Mouse (Mus musculus): ENCODE measurements at regions not wholly inside any gene's neighbourhood (a gene's known extent, or its start where the extent isn't known, plus 50 kb on each side); places are given as distances from the start of the nearest gene placed in this dataset.
A peak's percentile ranks its signal among the peaks of the same experiment; 100 is the strongest.

DNA sequence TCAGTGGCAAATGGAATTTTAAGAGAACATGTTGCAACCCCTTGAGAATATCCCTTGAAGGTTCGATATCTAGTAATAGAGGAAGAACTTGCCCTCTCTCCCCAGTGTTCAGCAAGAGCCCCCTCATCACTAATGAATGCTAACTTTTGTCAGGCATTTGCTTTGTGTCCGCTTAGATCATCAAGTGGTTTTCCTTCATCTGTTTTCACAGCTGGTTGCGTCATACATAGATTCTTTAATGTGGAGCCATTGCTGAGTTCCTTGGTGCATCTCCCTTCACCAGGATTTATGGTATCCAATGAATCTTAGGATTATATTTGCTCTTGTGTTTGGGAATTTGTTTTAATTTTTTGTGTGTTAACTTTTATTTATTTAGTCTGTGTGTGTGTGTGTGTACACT is 124.2 kb upstream of the Twist2 start:
- DNase-seq (ENCODE audit: low spot score in 2 of 2), result no peak

GRCm38 (mm10) chr1:91678789-91679188 is 122.5 kb upstream of the Twist2 start:
- DNase-seq (ENCODE audit: low spot score in 2 of 2), result no peak

- DNase-seq (ENCODE audit: low spot score in 2 of 2), result no peak
Observed at GRCm38 (mm10) chr1:91685031-91685430, 116.2 kb upstream of the Twist2 start.

DNA sequence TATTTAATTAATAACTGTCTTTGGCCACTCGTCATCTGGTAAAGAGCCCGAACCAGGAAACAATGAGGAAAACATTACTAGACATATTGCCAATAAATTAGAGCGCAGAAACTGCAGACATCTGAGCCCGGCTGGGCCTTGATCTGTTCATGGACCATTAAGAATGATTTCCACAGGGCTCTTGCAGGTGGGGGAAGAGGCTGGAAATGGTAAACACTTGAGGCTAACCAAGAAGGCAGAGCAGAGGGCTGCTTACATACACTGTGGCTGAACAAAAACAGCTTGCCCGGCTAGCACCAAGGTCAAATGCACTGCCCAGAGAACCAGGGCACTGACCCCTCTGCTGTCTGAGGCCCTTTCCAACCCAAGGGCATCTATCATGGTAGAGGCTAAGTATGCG is 115.5 kb upstream of the Twist2 start:
- no peak for DNase-seq (ENCODE audit: low spot score in 2 of 2)

GRCm38 (mm10) chr1:91691601-91692000 is 109.7 kb upstream of the Twist2 start:
- no peak for DNase-seq (ENCODE audit: low spot score in 2 of 2)

GRCm38 (mm10) chr1:91692709-91693460 is 108.4 kb upstream of the Twist2 start:
- DNase-seq (ENCODE audit: low spot score in 2 of 2), result no peak

GRCm38 (mm10) chr1:91697053-91697452 is 104.2 kb upstream of the Twist2 start:
- no peak for DNase-seq (ENCODE audit: low spot score in 2 of 2)

- peak in 1 of 2 experiments; percentile 12 for DNase-seq (ENCODE audit: low spot score in 2 of 2)
Observed at GRCm38 (mm10) chr1:91701475-91701874, 99.8 kb upstream of the Twist2 start.

DNA sequence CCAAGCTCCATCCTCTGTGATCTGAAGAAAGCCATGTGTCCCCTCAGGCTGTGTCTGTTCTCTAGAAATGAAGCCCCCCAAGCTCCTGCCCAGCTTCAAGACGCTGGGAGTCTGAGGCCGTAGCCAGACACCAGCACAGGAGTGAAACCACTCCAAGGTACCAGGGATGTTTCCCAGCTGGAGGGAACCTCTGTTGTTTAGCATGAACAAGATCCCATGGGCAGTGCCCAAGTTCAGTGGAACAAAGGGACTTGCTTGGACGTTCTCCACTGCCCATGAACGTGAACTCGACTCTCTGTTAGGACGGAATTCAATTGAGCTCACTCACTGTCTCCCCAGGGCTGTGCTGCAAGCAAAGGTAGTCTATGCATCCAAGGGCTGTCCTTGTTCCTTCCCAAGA is 99.2 kb upstream of the Twist2 start:
- DNase-seq (ENCODE audit: low spot score in 2 of 2), result no peak

DNA sequence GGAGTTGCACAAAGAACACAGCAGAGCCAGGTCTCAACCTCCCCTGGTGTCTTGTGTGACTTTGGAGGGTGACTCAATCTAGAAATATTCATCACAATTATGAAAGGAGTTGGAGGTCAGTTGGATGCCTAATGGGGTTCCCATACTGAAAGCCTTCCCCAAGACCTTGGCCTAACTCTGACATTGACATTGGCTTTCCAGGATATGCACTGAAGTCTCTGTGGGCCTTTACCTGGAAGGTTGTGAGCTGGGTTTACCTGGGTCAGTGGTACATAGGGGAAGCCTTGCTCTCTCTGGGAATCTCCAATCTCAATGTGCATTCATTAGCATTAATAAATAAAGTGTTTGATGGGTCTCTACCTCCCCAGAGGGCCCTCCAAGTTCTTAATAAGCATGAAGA is 98.5 kb upstream of the Twist2 start:
- no peak for DNase-seq (ENCODE audit: low spot score in 2 of 2)

GRCm38 (mm10) chr1:91705451-91705850 is 95.8 kb upstream of the Twist2 start:
- DNase-seq (ENCODE audit: low spot score in 2 of 2), result peak in 1 of 2 experiments; percentile 12

DNA sequence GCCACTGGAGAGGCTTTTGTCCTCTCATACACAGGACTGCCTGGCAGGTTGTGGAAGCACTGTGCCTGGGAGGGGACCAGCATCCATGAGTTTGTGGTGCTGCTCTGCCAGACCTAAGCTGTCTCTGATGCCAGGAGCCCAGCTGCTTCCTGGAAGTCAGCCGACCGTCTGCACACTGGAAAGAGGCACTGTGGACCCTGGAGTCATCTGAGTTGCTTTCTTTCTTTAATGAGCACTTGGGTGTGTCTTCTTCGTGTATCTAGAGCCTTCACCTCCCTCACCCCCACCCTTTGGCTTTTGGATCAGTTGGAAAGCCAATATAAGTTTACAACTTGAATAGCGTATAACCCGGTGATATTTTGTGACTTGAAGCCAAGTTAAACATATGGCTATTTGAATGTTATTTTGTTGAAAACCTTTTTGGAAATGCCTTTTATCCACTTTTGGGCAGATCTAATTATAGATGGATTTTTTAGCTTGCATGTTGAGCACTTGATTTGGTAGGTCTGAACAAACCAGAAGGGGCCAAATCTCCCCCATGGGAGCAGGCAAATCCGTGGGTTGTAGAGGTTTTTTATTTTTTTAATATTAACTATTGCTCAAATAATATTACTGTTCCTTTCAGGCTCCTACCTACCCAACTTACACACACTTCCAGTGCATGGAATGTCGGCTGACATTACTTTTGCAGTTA is 92.6 kb upstream of the Twist2 start:
- peak in 1 of 2 experiments; percentile 10 for DNase-seq (ENCODE audit: low spot score in 2 of 2)

- DNase-seq (ENCODE audit: low spot score in 2 of 2), result no peak
Observed at GRCm38 (mm10) chr1:91709244-91709600, 92.0 kb upstream of the Twist2 start.

DNA sequence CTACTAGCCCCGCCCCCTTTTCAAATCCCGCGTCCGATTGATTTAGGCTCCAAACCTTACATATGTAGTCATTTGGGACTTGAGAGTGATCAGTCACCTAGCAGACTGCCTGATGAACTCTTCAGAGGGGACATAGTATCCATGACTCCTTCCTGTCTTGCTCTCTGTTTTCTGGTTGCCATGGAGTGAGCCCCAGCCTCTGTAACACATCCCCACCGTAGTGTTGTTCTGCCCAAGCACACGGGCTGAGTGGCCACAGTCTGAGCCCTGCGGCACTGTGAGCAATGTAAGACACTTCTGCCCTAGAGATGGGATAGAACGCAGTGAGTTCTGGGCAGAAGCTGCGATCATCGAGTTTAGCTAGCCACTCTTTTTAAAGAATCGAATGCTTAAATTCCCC is 88.1 kb upstream of the Twist2 start:
- no peak for DNase-seq (ENCODE audit: low spot score in 2 of 2)

- no peak for DNase-seq (ENCODE audit: low spot score in 2 of 2)
Observed at GRCm38 (mm10) chr1:91714266-91714665, 87.0 kb upstream of the Twist2 start.

GRCm38 (mm10) chr1:91715341-91715740 is 85.9 kb upstream of the Twist2 start:
- DNase-seq (ENCODE audit: low spot score in 2 of 2), result no peak

DNA sequence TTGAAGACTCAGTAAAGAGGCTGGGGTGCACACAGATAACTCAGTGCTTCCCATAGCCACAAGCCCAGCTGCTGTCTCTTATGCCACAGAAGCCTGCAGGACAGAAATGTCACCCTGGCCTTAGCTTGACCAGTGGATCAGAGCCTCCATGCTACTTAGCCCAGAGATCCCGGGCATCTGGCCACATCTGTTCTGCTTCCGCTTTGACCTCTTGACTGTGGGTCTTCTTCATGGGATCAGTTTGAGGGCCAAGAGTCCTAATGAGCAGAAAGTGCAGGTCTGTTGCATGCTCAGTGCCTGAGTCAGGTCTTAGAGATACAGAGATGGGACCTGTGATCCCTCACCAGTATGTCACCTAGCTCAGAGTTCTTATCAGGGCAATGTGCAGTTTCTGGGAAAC is 85.5 kb upstream of the Twist2 start:
- DNase-seq (ENCODE audit: low spot score in 2 of 2), result no peak

DNA sequence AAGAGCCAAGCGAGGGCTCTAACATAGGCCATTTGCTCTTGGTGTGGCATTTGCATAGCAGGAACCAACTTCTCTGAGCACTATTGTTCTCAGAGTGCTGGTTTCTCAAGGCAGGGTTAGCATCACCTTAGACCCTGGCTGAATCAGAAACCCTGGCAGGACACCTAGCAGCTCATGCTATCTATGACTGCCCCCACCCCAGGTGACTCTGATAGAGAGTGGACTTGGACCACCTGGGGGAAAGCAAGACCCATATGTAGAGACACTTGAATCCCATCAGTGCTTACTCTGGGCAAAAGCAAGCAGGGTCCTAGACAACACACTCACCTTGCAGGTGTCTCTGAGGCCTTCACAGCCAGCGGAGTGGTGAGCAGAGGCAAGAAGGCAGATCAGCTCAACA is 84.4 kb upstream of the Twist2 start:
- no peak for DNase-seq (ENCODE audit: low spot score in 2 of 2)

DNA sequence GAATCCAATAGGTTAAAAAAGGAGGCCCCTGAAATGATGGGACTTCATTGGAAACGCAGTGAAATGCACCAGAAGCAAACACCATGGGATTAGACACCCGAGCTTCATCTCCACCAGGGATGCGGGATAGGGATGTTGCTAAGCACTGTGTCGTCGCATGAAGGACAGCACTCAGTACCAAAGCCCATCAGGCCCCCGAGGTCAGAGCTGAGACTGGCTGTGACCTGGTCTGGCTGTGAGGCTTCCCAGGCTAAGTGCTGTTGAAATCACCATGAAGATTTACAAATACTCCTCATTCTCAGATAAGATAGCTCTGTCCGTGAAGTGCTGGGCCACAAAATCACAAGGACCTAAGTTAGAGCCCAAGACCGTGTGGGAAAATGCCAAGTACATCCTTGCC is 83.3 kb upstream of the Twist2 start:
- DNase-seq (ENCODE audit: low spot score in 2 of 2), result no peak

DNA sequence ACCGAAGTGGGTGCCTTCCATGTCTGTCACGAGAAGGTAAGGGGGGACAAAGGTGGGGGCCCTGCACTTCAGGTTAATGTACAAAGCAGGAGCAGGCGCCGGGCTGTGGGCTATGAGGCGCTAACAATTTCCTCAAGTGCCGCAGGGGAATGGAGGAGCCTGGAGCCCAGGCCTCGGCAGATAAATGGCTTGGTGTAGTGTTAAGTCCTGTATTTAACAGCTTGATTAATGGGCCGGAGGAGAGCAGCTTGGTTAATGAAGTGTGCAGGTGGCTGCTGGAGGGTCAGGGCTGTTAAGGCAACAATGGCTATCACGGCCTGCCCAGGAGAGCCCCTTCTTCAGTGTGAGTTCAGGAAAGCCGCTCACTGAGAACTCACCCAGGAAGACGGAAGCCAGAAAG is 72.0 kb upstream of the Twist2 start:
- DNase-seq (ENCODE audit: low spot score in 2 of 2), result no peak

GRCm38 (mm10) chr1:91730281-91730680 is 71.0 kb upstream of the Twist2 start:
- DNase-seq (ENCODE audit: low spot score in 2 of 2), result no peak

DNA sequence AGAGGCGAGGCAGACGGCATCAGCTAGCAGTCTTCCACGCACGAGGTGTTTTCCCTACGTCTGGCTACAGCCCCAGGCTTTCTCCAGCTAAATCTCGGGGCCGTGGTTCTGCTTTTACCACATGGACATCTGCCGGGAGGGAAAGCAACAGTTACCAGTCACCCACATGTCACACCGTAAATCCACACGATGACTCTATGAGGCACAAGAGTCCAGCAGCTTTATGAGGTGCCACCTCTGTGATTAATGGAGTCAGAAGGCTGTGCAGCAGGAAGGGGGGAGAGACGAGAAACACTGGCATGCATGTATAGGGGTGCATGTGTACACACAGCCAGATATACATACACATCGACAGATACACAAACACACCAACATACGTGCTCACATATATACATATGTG is 69.6 kb upstream of the Twist2 start:
- no peak for DNase-seq (ENCODE audit: low spot score in 2 of 2)

DNA sequence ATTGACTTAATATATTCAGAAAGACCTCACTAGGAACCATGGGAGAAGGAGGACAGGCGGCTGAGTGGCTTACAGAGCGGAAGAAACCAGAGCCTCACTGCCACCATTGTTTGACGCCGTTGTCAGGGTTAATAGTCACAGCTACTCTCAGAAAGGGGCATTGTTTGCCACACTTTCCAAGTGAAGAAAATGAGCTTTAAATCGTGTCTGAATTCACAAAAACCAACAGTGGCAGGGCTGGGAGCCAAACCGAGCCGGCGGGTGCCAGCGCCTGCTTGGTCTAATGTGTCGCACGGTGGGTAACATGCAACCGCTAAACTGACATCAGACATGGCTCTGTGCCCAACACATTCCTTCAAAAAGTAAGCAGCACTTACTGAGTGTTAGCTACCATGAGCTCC is 68.8 kb upstream of the Twist2 start:
- no peak for DNase-seq (ENCODE audit: low spot score in 2 of 2)
